Mouse (Mus musculus) liver, embryonic 14 days (tissue): ENCODE measurements around the gene Gmnc. TPM values are rescaled to one million over a fixed set of nuclear protein-coding genes. Genes with fewer than 3 reads are reported as not detected.

Source experiments
- polyA plus RNA-seq: library from polyadenylated mRNA; depleted of rRNA; stranded (reverse); fragments of >200 nt; gene quantifications from 2 replicates; pipeline ENCODE4 v1.2.3, GENCODE M21; 2012; rRNA removed

The Gmnc gene
- polyA plus RNA-seq: not detected in 2 replicates

DNA sequence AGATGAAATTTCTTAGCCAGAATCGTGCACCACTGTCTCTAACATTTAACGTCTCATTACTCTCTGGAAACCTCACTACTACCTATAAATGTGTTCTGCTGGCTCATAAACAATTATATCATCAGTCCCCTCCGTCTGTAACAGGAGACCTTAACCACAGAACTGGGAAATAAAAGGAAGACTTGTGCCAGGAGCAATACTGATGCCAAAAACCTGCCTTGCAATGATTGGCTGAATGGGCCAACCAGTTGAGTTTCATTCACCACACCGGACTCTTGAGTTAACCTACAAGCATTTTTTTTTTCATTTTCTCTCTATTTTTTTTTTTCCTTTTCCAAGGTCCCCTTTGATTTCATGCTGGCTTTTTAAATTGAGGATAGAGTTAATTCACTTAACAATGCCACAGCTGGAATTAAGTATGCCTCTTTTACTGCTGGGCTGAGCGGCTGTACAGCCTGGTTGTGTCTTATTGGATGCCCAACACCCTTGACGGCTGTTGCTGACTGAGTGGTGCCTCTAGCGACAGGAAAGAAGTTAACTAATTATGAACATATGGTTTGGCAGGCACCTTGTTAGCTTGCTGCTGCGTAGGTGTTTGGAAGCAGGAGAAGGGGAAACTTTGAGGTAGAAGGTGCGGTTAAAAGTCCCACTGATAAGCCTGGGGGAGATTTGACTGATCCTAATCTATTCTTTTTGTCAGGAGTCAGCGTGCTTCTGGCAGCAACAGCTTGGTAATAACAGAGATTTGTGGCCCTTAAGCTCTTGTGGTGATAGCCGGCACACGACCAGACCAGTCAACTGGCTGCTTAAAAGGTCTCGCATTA lies at the start of gene Gmnc:
Gene Gmnc (minus strand): TSS at position 176 of the 824 bp plus-strand sequence.

